Mouse (Mus musculus): ENCODE results near the gene Eml1.
A peak's percentile ranks its signal among the peaks of the same experiment; 100 is the strongest.
"Not testable (repeated sequence)": the region's sequence is repeated elsewhere in the genome, so short reads cannot be mapped to it uniquely, and the experiment has no call there.

Eml1 gene

GRCm38 (mm10) chr12:108474440-108474839 lies 103.7 kb downstream of the Eml1 start:
- no peak for DNase-seq (ENCODE audit: low spot score)

GRCm38 (mm10) chr12:108478714-108479113 lies 108.0 kb downstream of the Eml1 start:
- DNase-seq (ENCODE audit: low spot score): no peak

- no peak for DNase-seq (ENCODE audit: low spot score)
Observed at GRCm38 (mm10) chr12:108480704-108481365, 110.1 kb downstream of the Eml1 start.

GRCm38 (mm10) chr12:108489076-108489475 lies 118.3 kb downstream of the Eml1 start:
- no peak for DNase-seq (ENCODE audit: low spot score)

GRCm38 (mm10) chr12:108489741-108490140 lies 119.0 kb downstream of the Eml1 start:
- no peak for DNase-seq (ENCODE audit: low spot score)

- DNase-seq (ENCODE audit: low spot score): no peak
Observed at GRCm38 (mm10) chr12:108490336-108490735, 119.6 kb downstream of the Eml1 start.

GRCm38 (mm10) chr12:108490954-108491353 lies 120.2 kb downstream of the Eml1 start:
- no peak for DNase-seq (ENCODE audit: low spot score)

GRCm38 (mm10) chr12:108494011-108494541 lies 123.3 kb downstream of the Eml1 start:
- peak; percentile 42 for DNase-seq (ENCODE audit: low spot score)

GRCm38 (mm10) chr12:108495455-108496235 lies 124.9 kb downstream of the Eml1 start:
- peak; percentile 38 for DNase-seq (ENCODE audit: low spot score)

- no peak for DNase-seq (ENCODE audit: low spot score)
Observed at GRCm38 (mm10) chr12:108503064-108503463, 132.3 kb downstream of the Eml1 start.

GRCm38 (mm10) chr12:108503582-108503981 lies 132.8 kb downstream of the Eml1 start:
- DNase-seq (ENCODE audit: low spot score): no peak

- no peak for DNase-seq (ENCODE audit: low spot score)
Observed at GRCm38 (mm10) chr12:108505846-108506245, 135.1 kb downstream of the Eml1 start.

GRCm38 (mm10) chr12:108507046-108507445 lies 136.3 kb downstream of the Eml1 start:
- DNase-seq (ENCODE audit: low spot score): not testable (repeated sequence)

GRCm38 (mm10) chr12:108510571-108510970 lies 139.8 kb downstream of the Eml1 start:
- DNase-seq (ENCODE audit: low spot score): no peak

- DNase-seq (ENCODE audit: low spot score): no peak
Observed at GRCm38 (mm10) chr12:108511009-108511408, 140.3 kb downstream of the Eml1 start.

- no peak for DNase-seq (ENCODE audit: low spot score)
Observed at GRCm38 (mm10) chr12:108515464-108515863, 144.7 kb downstream of the Eml1 start.

GRCm38 (mm10) chr12:108519374-108519773 lies 148.6 kb downstream of the Eml1 start:
- DNase-seq (ENCODE audit: low spot score): no peak

- peak; percentile 43 for DNase-seq (ENCODE audit: low spot score)
Observed at GRCm38 (mm10) chr12:108529214-108529613, 158.5 kb downstream of the Eml1 start.

GRCm38 (mm10) chr12:108534484-108534883 lies 163.7 kb downstream of the Eml1 start:
- no peak for DNase-seq (ENCODE audit: low spot score)

GRCm38 (mm10) chr12:108536461-108536860 lies 165.7 kb downstream of the Eml1 start:
- no peak for DNase-seq (ENCODE audit: low spot score)

GRCm38 (mm10) chr12:108541088-108541487 lies 170.3 kb downstream of the Eml1 start:
- peak; percentile 44 for DNase-seq (ENCODE audit: low spot score)

- no peak for DNase-seq (ENCODE audit: low spot score)
Observed at GRCm38 (mm10) chr12:108546508-108547153, 175.9 kb downstream of the Eml1 start.
